Mouse (Mus musculus): Measurements from ENCODE around the gene Efcab6. TPM values are rescaled to one million over a fixed set of nuclear protein-coding genes. Genes with fewer than 3 reads are reported as not detected.

The Efcab6 gene
- polyA plus RNA-seq, 1 experiment = not detected

DNA sequence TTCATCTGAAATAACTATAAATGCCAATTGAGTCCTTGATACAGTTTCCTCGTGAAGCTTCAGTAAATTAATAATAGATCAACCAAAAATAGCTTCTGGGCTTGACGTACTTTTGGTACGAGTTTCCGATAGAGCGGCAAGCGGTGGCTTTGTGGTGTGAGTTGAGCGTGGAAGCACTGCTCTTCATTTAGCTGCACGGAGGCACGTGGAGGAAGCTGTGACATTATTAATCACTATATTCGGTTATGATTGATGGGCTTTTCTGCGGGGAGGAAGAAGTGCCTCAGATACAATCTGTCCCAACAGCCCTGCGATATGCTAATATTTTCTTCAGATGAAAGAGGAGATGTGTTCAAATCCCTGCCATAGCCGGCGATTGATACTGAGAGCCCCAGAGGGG is 60.9 kb downstream of the Efcab6 start:
- no peaks in the 10 kb centered on the region for H3K79me2 ChIP-seq (ENCODE audit: control insufficient read depth, insufficient read depth)
- no peaks in the 10 kb centered on the region for H3K27me3 ChIP-seq (ENCODE audit: control insufficient read depth, insufficient read depth, insufficient read length)
- H3K4me2 ChIP-seq (ENCODE audit: low read depth) = no peak overlapping the region
- no peak overlapping the region for H3ac ChIP-seq (ENCODE audit: control insufficient read depth, insufficient read length)
- H3K36me3 ChIP-seq (ENCODE audit: control insufficient read depth, insufficient read depth) = no peaks in the 10 kb centered on the region
- no peak overlapping the region for H3K4me3 ChIP-seq
- TF ChIP-seq MYOD1 (IDR thresholded peaks at IDR 0.05; ENCODE audit: control insufficient read depth in 1 of 3, insufficient read length in 2 of 3, low read depth in 2 of 3) (no peak), E2F4 (IDR thresholded peaks at IDR 0.05; ENCODE audit: insufficient read depth) (no peak), CEBPB (IDR thresholded peaks at IDR 0.05; ENCODE audit: insufficient read depth, poor library complexity, severe bottlenecking) (no peak), REST (IDR thresholded peaks at IDR 0.05; ENCODE audit: insufficient read depth, insufficient read length) (no peak), MAX (IDR thresholded peaks at IDR 0.05; ENCODE audit: low read depth) (no peak), POLR2A (IDR thresholded peaks at IDR 0.05; ENCODE audit: insufficient read length, low read depth) (no peak), USF1 (IDR thresholded peaks at IDR 0.05; ENCODE audit: low read depth) (no peak), POLR2AphosphoS2 (IDR thresholded peaks at IDR 0.05; ENCODE audit: insufficient read length, low read depth) (no peak), MYOG (IDR thresholded peaks at IDR 0.05; ENCODE audit: control insufficient read depth in 1 of 3, insufficient read depth in 1 of 3, insufficient read length in 2 of 3, low read depth in 2 of 3) (no peak), TCF12 (IDR thresholded peaks at IDR 0.05; ENCODE audit: insufficient read depth, poor library complexity, severe bottlenecking) (no peak), TCF3 (IDR thresholded peaks at IDR 0.05; ENCODE audit: insufficient read length, low read depth) (no peak), SRF (IDR thresholded peaks at IDR 0.05; ENCODE audit: control insufficient read depth, insufficient read length, low read depth) (no peak)

DNA sequence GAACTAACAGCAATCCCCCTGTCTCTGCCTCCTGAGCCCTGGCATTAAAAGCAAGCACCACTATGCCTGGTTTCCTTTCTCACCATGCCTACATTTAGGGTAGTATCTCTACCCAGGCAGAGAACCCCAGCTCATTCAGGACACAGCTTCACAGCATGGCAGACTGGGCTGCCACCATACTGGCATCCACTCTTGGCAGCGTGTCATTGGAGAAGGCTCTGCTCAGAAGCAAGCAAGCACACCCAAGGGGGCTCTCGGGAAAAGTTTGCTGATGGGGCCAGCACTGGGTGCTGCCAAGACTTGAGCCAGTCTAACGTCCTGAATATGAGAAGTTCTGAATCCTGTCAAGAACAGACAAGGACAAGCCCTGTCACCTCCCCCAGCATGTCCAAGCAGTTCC is 66.1 kb downstream of the Efcab6 start:
- H3ac ChIP-seq (ENCODE audit: control insufficient read depth, insufficient read length) = no peak overlapping the region
- TF ChIP-seq USF1 (IDR thresholded peaks at IDR 0.05; ENCODE audit: low read depth) (no peak), CEBPB (IDR thresholded peaks at IDR 0.05; ENCODE audit: insufficient read depth, poor library complexity, severe bottlenecking) (no peak), TCF3 (IDR thresholded peaks at IDR 0.05; ENCODE audit: insufficient read length, low read depth) (no peak)
- H3K36me3 ChIP-seq (ENCODE audit: control insufficient read depth, insufficient read depth) = no peaks in the 10 kb centered on the region
- no peaks in the 10 kb centered on the region for H3K79me2 ChIP-seq (ENCODE audit: control insufficient read depth, insufficient read depth)
- no peak overlapping the region for H3K4me2 ChIP-seq (ENCODE audit: low read depth)
- peaks cover 10% of the 10 kb centered on the region for H3K27me3 ChIP-seq (ENCODE audit: control insufficient read depth, insufficient read depth, insufficient read length)
- H3K4me3 ChIP-seq = no peak overlapping the region

DNA sequence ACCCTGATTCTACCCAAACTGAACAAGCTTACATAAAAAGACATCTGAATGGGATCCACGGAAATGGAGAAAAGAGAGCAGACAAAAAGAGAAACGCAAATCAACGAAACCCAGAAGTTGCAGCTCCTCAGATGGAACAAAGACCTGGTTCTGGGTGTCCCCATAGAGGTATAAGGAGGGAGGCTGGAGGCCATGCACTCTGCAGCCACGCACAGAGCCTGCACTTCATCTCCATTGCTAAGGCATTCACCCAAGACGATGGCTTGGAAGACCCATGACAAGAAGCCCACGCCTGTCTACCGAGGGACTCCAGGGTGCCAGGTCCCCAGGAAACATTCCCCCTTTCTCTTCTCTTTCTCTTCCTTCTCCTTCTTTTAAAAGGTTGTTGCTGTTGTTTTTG is 66.6 kb downstream of the Efcab6 start:
- no peaks in the 10 kb centered on the region for H3K79me2 ChIP-seq (ENCODE audit: control insufficient read depth, insufficient read depth)
- TF ChIP-seq MAX (IDR thresholded peaks at IDR 0.05; ENCODE audit: low read depth) (no peak), POLR2AphosphoS2 (IDR thresholded peaks at IDR 0.05; ENCODE audit: insufficient read length, low read depth) (no peak), MYOD1 (IDR thresholded peaks at IDR 0.05; ENCODE audit: control insufficient read depth in 1 of 3, insufficient read length in 2 of 3, low read depth in 2 of 3) (no peak), MYOG (IDR thresholded peaks at IDR 0.05; ENCODE audit: control insufficient read depth in 1 of 3, insufficient read depth in 1 of 3, insufficient read length in 2 of 3, low read depth in 2 of 3) (no peak), USF1 (IDR thresholded peaks at IDR 0.05; ENCODE audit: low read depth) (no peak), TCF3 (IDR thresholded peaks at IDR 0.05; ENCODE audit: insufficient read length, low read depth) (no peak)
- no peak overlapping the region for H3K4me2 ChIP-seq (ENCODE audit: low read depth)
- peaks cover 10% of the 10 kb centered on the region for H3K27me3 ChIP-seq (ENCODE audit: control insufficient read depth, insufficient read depth, insufficient read length)
- H3K36me3 ChIP-seq (ENCODE audit: control insufficient read depth, insufficient read depth) = no peaks in the 10 kb centered on the region
- no peak overlapping the region for H3K4me3 ChIP-seq
- H3ac ChIP-seq (ENCODE audit: control insufficient read depth, insufficient read length) = no peak overlapping the region

DNA sequence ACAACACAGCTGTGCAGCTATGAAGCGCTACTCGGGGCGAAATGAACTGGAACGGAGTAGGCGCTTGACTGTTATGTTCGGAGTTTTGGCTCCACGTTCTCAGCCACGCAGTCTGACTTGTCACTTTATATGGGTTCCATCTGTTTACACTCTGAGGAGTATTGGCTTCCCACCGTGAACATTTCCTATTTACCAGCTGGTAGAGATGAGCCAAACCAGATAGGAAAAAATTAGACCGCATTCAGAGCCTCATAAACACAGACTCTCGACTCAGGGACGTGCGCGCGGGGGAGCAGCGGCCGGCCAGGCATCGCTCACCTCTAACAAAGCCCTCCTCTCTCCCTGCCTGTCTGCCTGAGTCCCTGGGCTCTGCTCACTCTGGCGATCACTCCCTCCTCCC is 67.1 kb downstream of the Efcab6 start:
- H3K4me3 ChIP-seq = no peak overlapping the region
- peaks cover 10% of the 10 kb centered on the region for H3K27me3 ChIP-seq (ENCODE audit: control insufficient read depth, insufficient read depth, insufficient read length)
- no peak overlapping the region for H3K4me2 ChIP-seq (ENCODE audit: low read depth)
- no peaks in the 10 kb centered on the region for H3K36me3 ChIP-seq (ENCODE audit: control insufficient read depth, insufficient read depth)
- TF ChIP-seq REST (IDR thresholded peaks at IDR 0.05; ENCODE audit: insufficient read depth, insufficient read length) (no peak), POLR2AphosphoS2 (IDR thresholded peaks at IDR 0.05; ENCODE audit: insufficient read length, low read depth) (no peak), MAX (IDR thresholded peaks at IDR 0.05; ENCODE audit: low read depth) (no peak), USF1 (IDR thresholded peaks at IDR 0.05; ENCODE audit: low read depth) (no peak), MYOG (IDR thresholded peaks at IDR 0.05; ENCODE audit: control insufficient read depth in 1 of 3, insufficient read depth in 1 of 3, insufficient read length in 2 of 3, low read depth in 2 of 3) (no peak), CEBPB (IDR thresholded peaks at IDR 0.05; ENCODE audit: insufficient read depth, poor library complexity, severe bottlenecking) (no peak), E2F4 (IDR thresholded peaks at IDR 0.05; ENCODE audit: insufficient read depth) (no peak), SRF (IDR thresholded peaks at IDR 0.05; ENCODE audit: control insufficient read depth, insufficient read length, low read depth) (no peak), TCF12 (IDR thresholded peaks at IDR 0.05; ENCODE audit: insufficient read depth, poor library complexity, severe bottlenecking) (no peak), TCF3 (IDR thresholded peaks at IDR 0.05; ENCODE audit: insufficient read length, low read depth) (no peak), POLR2A (IDR thresholded peaks at IDR 0.05; ENCODE audit: insufficient read length, low read depth) (no peak), MYOD1 (IDR thresholded peaks at IDR 0.05; ENCODE audit: control insufficient read depth in 1 of 3, insufficient read length in 2 of 3, low read depth in 2 of 3) (no peak)
- H3ac ChIP-seq (ENCODE audit: control insufficient read depth, insufficient read length) = no peak overlapping the region
- H3K79me2 ChIP-seq (ENCODE audit: control insufficient read depth, insufficient read depth) = no peaks in the 10 kb centered on the region

DNA sequence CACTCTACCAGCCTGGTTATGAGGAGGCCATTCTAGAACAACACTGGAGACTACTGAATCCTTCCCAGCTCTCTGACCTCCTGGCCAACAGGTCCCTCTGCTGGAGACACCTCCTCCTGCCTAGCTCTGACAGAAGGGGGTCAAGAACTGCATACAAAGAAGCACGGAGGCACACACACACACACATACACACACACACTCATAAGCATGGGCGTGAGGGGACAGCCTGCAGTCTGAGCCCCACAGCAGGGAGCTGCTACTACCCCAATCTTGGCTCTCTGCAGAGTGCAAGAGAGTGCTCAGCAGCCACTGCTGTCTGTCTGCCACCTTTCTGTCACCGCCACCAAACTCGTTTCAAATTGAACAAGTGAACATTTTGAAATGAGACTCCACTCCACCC is 67.6 kb downstream of the Efcab6 start:
- Histone ChIP-seq H3K79me2 (ENCODE audit: control insufficient read depth, insufficient read depth) (no peaks in the 10 kb centered on the region), H3K36me3 (ENCODE audit: control insufficient read depth, insufficient read depth) (no peaks in the 10 kb centered on the region), H3K4me3 (no peak overlapping the region), H3K4me2 (ENCODE audit: low read depth) (no peak overlapping the region), H3ac (ENCODE audit: control insufficient read depth, insufficient read length) (no peak overlapping the region), H3K27me3 (ENCODE audit: control insufficient read depth, insufficient read depth, insufficient read length) (peaks cover 10% of the 10 kb centered on the region)
- TF ChIP-seq POLR2A (IDR thresholded peaks at IDR 0.05; ENCODE audit: insufficient read length, low read depth) (no peak), TCF3 (IDR thresholded peaks at IDR 0.05; ENCODE audit: insufficient read length, low read depth) (no peak), REST (IDR thresholded peaks at IDR 0.05; ENCODE audit: insufficient read depth, insufficient read length) (no peak), TCF12 (IDR thresholded peaks at IDR 0.05; ENCODE audit: insufficient read depth, poor library complexity, severe bottlenecking) (no peak), USF1 (IDR thresholded peaks at IDR 0.05; ENCODE audit: low read depth) (no peak), MAX (IDR thresholded peaks at IDR 0.05; ENCODE audit: low read depth) (no peak), MYOD1 (IDR thresholded peaks at IDR 0.05; ENCODE audit: control insufficient read depth in 1 of 3, insufficient read length in 2 of 3, low read depth in 2 of 3) (no peak), SRF (IDR thresholded peaks at IDR 0.05; ENCODE audit: control insufficient read depth, insufficient read length, low read depth) (no peak), POLR2AphosphoS2 (IDR thresholded peaks at IDR 0.05; ENCODE audit: insufficient read length, low read depth) (no peak), CEBPB (IDR thresholded peaks at IDR 0.05; ENCODE audit: insufficient read depth, poor library complexity, severe bottlenecking) (no peak), E2F4 (IDR thresholded peaks at IDR 0.05; ENCODE audit: insufficient read depth) (no peak), MYOG (IDR thresholded peaks at IDR 0.05; ENCODE audit: control insufficient read depth in 1 of 3, insufficient read depth in 1 of 3, insufficient read length in 2 of 3, low read depth in 2 of 3) (no peak)

All from myocyte (in vitro differentiated cells).